Mouse (Mus musculus): Measurements from ENCODE around the gene Dusp5.

Gene Dusp5

GRCm38 (mm10) chr19:53517370-53518096 lies 11.4 kb upstream of the Dusp5 start:
- no peak for DNase-seq (ENCODE audit: low read depth)

- no peak for DNase-seq (ENCODE audit: low read depth)
These were observed 9.4 kb upstream of the Dusp5 start for GRCm38 (mm10) chr19:53519549-53519948.

DNA sequence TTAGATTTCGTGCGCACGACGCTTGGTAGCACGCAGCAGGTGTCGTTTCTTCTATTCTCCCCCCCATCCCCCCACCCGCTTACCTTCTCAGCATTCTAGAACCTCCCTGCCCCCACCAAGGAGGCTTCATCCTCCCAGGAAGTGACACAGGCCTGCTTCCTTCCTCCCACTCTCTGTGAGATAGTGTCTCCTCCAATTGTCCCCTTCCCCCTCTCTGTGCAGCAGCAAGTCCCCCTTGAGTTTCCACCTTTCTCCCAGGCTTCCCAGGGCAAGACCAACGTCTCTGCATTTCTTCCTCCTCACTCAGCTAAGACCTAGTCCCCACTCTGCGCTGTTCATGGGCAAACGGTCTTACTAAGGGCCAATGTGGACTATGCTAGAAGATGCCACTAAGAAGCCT lies 8.9 kb upstream of the Dusp5 start:
- no peak for DNase-seq (ENCODE audit: low read depth)

DNA sequence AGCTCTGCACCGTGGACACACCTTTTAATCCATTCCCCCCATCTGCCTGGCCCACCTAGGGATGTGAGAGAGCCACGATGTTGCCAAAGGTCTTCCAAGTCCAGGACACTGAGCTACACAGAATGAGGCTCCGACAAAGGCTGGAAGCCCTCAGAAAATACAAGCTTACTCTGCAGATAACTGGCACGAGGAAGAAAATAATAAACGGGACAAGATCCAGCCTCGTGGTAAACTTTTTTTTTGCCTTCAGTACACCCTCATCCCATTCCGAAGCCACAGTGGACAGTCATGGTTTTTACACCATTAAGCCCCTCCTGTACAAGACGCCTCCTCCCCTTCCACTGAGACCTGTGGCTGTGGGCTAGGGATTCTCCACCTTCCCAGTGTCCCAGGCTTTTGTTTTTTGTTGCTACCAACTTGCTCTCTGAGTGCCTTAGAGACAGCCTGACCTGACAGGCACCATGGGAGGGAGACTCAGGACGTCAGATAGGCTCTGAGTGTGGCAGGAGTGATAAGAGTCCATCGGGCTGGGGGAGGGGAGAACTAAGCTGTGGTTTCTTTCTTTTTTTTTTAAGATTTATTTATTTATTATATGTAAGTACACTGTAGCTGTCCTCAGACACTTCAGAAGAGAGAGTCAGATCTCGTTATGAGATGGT lies 7.6 kb upstream of the Dusp5 start:
- peak; percentile 36 for DNase-seq (ENCODE audit: low read depth)

GRCm38 (mm10) chr19:53527480-53527879 lies 1.4 kb upstream of the Dusp5 start:
- no peak for DNase-seq (ENCODE audit: low read depth)

DNA sequence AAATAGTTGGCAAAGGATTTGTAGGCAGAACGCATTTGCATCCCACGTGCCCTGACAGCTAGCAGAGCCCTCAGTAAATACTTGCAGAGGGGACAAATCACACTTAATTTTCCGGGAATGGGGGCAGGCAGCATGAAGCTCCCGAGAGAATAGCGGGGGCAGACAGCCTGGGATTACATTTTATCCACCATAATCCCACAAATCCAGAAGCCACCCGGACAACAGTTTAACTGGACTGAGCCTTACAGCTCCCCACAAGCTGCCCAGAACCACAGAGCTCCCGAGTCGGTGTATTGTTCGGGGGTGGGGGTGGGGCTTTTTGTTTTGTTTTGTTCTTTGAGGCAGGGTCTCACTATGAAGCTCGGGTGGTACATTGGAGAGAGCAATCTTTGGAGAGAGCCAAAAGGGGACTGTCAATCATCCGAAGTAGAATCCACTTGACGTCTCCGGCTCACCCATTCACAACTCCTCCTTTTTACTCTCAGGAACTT lies 733 bp upstream of the Dusp5 start:
- DNase-seq (ENCODE audit: low read depth), result no peak

- DNase-seq (ENCODE audit: low read depth), result no peak
These were observed 471 bp downstream of the Dusp5 start for GRCm38 (mm10) chr19:53529455-53529704.

GRCm38 (mm10) chr19:53529705-53530562 lies 1.0 kb downstream of the Dusp5 start:
- DNase-seq (ENCODE audit: low read depth), result no peak

GRCm38 (mm10) chr19:53531416-53531815 lies 2.5 kb downstream of the Dusp5 start:
- DNase-seq (ENCODE audit: low read depth), result no peak

- DNase-seq (ENCODE audit: low read depth), result no peak
These were observed 3.1 kb downstream of the Dusp5 start for GRCm38 (mm10) chr19:53532021-53532420.

- no peak for DNase-seq (ENCODE audit: low read depth)
These were observed 3.8 kb downstream of the Dusp5 start for GRCm38 (mm10) chr19:53532676-53533075.

DNA sequence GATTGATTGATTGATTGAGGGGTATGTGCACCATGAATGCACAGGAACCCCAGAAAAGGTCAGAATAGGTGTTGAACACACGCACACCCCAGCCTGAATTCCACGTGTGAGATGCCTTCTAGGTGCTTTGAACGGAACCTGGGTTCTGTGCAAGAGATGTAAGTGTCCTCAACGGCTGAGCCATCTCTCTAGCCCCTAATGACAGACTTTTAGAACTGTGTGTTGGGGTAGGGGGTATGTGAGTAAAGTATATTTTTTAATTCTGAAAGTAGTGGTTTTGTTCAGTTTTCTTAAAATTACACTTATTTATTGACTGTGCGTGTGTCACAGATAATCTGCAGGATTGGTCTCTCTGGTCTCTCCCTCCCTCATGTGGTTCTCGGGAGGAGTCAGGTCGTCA lies 4.3 kb downstream of the Dusp5 start:
- no peak for DNase-seq (ENCODE audit: low read depth)

- no peak for DNase-seq (ENCODE audit: low read depth)
These were observed 5.1 kb downstream of the Dusp5 start for GRCm38 (mm10) chr19:53533810-53534601.

DNA sequence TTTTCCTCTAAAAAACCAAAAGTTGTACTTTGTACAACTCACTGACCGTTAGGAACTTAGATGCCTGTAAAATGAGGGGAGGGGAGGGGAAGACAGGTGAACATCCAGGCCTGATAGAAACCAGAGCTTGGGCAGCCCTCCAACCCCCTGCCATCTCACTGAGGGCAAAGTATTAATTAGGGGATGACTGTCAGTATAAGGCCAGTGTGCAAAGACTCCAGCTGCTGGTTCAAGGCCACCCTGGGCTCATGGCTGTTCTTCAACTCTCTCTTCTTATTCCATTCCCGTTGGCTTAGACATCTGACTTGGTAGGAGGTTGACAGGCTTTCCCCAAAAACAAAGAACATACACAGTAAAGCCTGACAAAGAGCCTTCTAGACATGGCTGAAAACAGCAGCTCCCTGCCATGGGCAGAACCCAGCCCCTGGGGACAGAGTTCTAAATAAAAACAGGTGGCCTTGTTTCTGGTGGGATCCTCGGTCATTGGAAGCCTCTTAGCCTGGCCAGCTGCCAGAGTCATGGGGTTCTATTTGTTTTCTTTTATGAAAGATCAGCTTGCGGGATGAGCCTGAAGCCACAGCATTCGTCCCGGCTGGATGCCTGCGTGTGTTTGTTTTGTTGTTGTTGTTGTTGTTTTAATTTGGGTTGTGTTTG lies 6.0 kb downstream of the Dusp5 start:
- no peak for DNase-seq (ENCODE audit: low read depth)

GRCm38 (mm10) chr19:53535421-53535820 lies 6.5 kb downstream of the Dusp5 start:
- no peak for DNase-seq (ENCODE audit: low read depth)

DNA sequence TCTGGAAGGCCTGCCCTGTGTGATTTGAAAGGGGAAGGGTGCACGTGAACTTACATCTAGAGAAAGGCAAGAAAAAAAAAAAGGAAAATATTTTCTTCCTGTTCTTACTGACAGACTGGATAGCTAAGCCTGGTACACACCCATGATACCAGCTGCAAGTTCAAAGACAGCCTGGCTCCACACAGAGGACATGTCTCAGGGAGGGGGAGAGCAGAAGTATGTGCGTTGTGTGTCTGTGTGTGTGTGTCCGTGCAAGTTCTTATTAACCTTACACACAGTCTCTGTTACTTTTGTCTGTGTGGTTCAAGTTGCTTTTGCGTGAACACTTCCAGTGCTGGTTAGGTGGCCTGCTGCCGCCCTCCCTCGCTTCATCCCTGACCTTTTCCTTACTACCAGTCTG lies 7.3 kb downstream of the Dusp5 start:
- DNase-seq (ENCODE audit: low read depth), result no peak

- no peak for DNase-seq (ENCODE audit: low read depth)
These were observed 8.1 kb downstream of the Dusp5 start for GRCm38 (mm10) chr19:53536731-53537666.

- DNase-seq (ENCODE audit: low read depth), result no peak
These were observed 9.1 kb downstream of the Dusp5 start for GRCm38 (mm10) chr19:53538024-53538423.

- no peak for DNase-seq (ENCODE audit: low read depth)
These were observed 9.9 kb downstream of the Dusp5 start for GRCm38 (mm10) chr19:53538796-53539195.

GRCm38 (mm10) chr19:53539296-53539695 lies 10.4 kb downstream of the Dusp5 start:
- no peak for DNase-seq (ENCODE audit: low read depth)

DNA sequence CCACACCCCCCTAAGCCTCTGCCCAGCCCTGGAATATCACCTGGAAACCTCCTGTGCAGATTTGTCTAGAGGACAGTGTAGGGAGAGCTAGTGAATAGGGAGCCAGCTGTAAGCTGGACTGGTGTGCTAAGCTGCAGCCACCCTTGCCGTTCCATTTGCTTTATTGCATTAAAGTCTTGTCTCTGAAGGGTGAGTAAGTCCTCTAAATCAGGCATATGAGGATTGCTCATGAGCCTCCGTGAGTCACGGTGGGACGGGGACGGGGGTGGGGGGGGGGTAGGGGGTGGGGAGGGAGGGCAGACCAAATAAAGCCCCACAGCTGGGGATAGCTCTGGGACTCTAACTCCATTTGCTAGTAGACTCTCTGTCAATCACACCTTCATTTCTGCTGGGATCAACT lies 14.7 kb downstream of the Dusp5 start:
- DNase-seq (ENCODE audit: low read depth), result no peak

All from c-Kit-positive CD71-positive TER-119-negative erythroid progenitor cells, embryonic 14.5 days (primary cell).